Mouse (Mus musculus) lung, adult 18-20 months (tissue): ENCODE results near the gene Epha7.

Experiments
- DNase-seq, 2 experiments: peaks; one replicate each; pipeline ENCODE4 v3.0.0; 2022; ENCODE audit warnings: mixed read lengths in 2 of 2

Gene Epha7

GRCm38 (mm10) chr4:28901496-28901895 lies 88.6 kb downstream of the Epha7 start:
- no peak for DNase-seq

- DNase-seq, result no peak
Observed at GRCm38 (mm10) chr4:28902004-28902704, 89.2 kb downstream of the Epha7 start.

- no peak for DNase-seq
Observed at GRCm38 (mm10) chr4:28906985-28907384, 94.1 kb downstream of the Epha7 start.

GRCm38 (mm10) chr4:28910127-28910526 lies 97.2 kb downstream of the Epha7 start:
- DNase-seq, result no peak

- DNase-seq, result no peak
Observed at GRCm38 (mm10) chr4:28912028-28912427, 99.1 kb downstream of the Epha7 start.

- no peak for DNase-seq
Observed at GRCm38 (mm10) chr4:28913613-28914012, 100.7 kb downstream of the Epha7 start.

- no peak for DNase-seq
Observed at GRCm38 (mm10) chr4:28920645-28921044, 107.7 kb downstream of the Epha7 start.

GRCm38 (mm10) chr4:28926072-28926471 lies 113.1 kb downstream of the Epha7 start:
- no peak for DNase-seq

- DNase-seq, result no peak
Observed at GRCm38 (mm10) chr4:28933431-28933830, 120.5 kb downstream of the Epha7 start.

- DNase-seq, result no peak
Observed at GRCm38 (mm10) chr4:28934802-28935201, 121.9 kb downstream of the Epha7 start.

- DNase-seq, result no peak
Observed at GRCm38 (mm10) chr4:28935567-28935966, 122.6 kb downstream of the Epha7 start.

- DNase-seq, result no peak
Observed at GRCm38 (mm10) chr4:28940710-28941109, 127.8 kb downstream of the Epha7 start.

- DNase-seq, result no peak
Observed at GRCm38 (mm10) chr4:28944237-28944636, 131.3 kb downstream of the Epha7 start.

- DNase-seq, result no peak
Observed at GRCm38 (mm10) chr4:28960889-28961560, 148.1 kb downstream of the Epha7 start.

GRCm38 (mm10) chr4:28967584-28968315 lies 154.8 kb downstream of the Epha7 start:
- DNase-seq, result no peak

GRCm38 (mm10) chr4:28998462-28999286 lies 185.7 kb downstream of the Epha7 start:
- no peak for DNase-seq

GRCm38 (mm10) chr4:28999287-28999595 lies 186.3 kb downstream of the Epha7 start:
- DNase-seq, result no peak

- no peak for DNase-seq
Observed at GRCm38 (mm10) chr4:29010333-29010732, 197.4 kb downstream of the Epha7 start.
